Mouse (Mus musculus): ENCODE results near the gene Ncf2.

GRCm38 (mm10) chr1:152798125-152798524 is 1.9 kb upstream of the Ncf2 start:
- TF ChIP-seq CTCF (conservative IDR thresholded peaks at IDR 0.05; ENCODE audit: low read length) (no peak), POU5F1 (IDR thresholded peaks at IDR 0.05; ENCODE audit: borderline replicate concordance, low read length) (no peak)

Data from E14TG2a.4 (cell line).